Mouse (Mus musculus) hindbrain, embryonic 15.5 days (tissue): ENCODE results near the gene Rapgef3. TPM values are rescaled to one million over a fixed set of nuclear protein-coding genes. Genes with fewer than 3 reads are reported as not detected.

Experiments
- ATAC-seq: fragments of 200-750 bp; cut with Nextera tagmentation; 2 replicates; pipeline ENCODE4 v1.8.0; 2017; ENCODE audit warnings: low read depth, moderate number of reproducible peaks, moderate TSS enrichment; ENCODE audit not compliant: low FRiP score
- H3K27ac ChIP-seq: fragments of 300-500 bp; sonication (generic); replicated peaks from 2 replicates; pipeline ENCODE4 v1.5.1; 2015; ENCODE audit warnings: mild to moderate bottlenecking, inconsistent platforms
- H3K27me3 ChIP-seq: fragments of 300-500 bp; sonication (generic); 2 replicates; pipeline ENCODE4 v1.6.1; 2015; ENCODE audit warnings: control low read depth, inconsistent platforms
- H3K36me3 ChIP-seq: fragments of 300-500 bp; sonication (generic); 2 replicates; pipeline ENCODE4 v1.6.1; 2015; ENCODE audit warnings: control low read depth, inconsistent platforms
- H3K4me1 ChIP-seq: fragments of 300-500 bp; sonication (generic); replicated peaks from 2 replicates; pipeline ENCODE4 v1.6.1; 2015; ENCODE audit warnings: control low read depth, inconsistent platforms
- H3K4me2 ChIP-seq: fragments of 300-500 bp; sonication (generic); 2 replicates; pipeline ENCODE4 v1.6.1; 2015; ENCODE audit warnings: moderate library complexity, mild to moderate bottlenecking, inconsistent platforms
- H3K4me3 ChIP-seq: fragments of 300-500 bp; sonication (generic); 2 replicates; pipeline ENCODE4 v1.5.1; 2015; ENCODE audit warnings: mild to moderate bottlenecking, inconsistent platforms
- H3K9ac ChIP-seq: fragments of 300-500 bp; sonication (generic); 2 replicates; pipeline ENCODE4 v1.6.1; 2015; ENCODE audit warnings: inconsistent platforms
- H3K9me3 ChIP-seq: fragments of 300-500 bp; sonication (generic); 2 replicates; pipeline ENCODE4 v1.6.1; 2016; ENCODE audit warnings: control low read depth, inconsistent platforms
- WGBS: fragments of 180-500 bp; shearing (Covaris S2); methylation state at CpG from one replicate; pipeline ENCODE4 v1.1.7; 2015; 5-methylcytosine and 5-hydroxymethylcytosine counted together
- polyA plus RNA-seq: library from polyadenylated mRNA; unstranded; fragments of >200 nt; fragmentation: Nextera tagmentation; extraction: Ambion mirVana; gene quantifications from 2 replicates; pipeline ENCODE4 v1.2.1, GENCODE M21; 2015

The Rapgef3 gene
- polyA plus RNA-seq, 1 experiment from 2014 or later = 15.5 TPM

DNA sequence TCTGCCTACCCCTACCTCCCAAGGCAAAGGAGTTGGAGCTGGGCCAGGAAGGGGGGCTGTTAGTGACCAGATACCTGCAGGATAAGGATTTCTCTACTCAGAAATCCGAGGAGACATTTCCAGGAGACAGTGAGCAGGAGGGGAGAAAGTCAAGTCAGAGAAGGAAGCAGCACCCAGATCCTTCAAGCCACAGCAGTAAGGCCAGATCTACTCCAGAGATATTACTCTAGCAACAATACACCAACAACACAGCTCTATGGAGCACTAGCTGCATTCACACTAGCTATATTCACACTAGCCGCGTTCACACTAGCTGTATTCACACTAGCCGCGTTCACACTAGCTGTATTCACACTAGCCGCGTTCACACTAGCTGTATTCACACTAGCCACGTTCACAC lies 52.7 kb downstream of the Rapgef3 start:
- 92% methylated on average over 8 of the region's 8 CpGs for WGBS
- Histone ChIP-seq H3K27ac (no peak overlapping the region), H3K4me2 (no peak overlapping the region), H3K36me3 (no peaks in the 10 kb centered on the region), H3K9ac (no peak overlapping the region), H3K27me3 (no peaks in the 10 kb centered on the region), H3K4me1 (no peaks in the 10 kb centered on the region), H3K4me3 (no peak overlapping the region), H3K9me3 (no peaks in the 10 kb centered on the region)
- ATAC-seq = no peak

DNA sequence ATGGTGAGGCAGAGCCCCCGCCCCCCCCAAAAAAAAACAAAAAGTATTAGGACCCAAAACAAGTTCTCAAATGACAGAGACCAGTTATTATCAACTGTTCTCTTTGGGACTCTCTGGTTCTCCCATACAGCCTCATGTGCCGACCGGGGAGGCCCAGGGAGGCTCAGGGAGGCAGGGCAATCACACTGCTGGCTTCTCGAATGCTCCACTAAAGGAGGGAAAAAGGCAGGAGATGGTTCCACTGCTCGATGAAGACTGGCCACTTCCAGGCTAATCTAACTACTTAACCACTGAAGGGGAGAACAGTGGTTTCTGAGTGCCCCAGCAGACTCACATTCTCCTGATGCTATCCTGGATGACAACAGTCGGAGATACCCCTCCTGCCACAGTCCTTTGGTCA lies 55.2 kb downstream of the Rapgef3 start:
- WGBS = 70% methylated on average over 6 of the region's 6 CpGs
- Histone ChIP-seq H3K4me3 (no peak overlapping the region), H3K36me3 (no peaks in the 10 kb centered on the region), H3K9ac (no peak overlapping the region), H3K27me3 (no peaks in the 10 kb centered on the region), H3K4me1 (no peaks in the 10 kb centered on the region), H3K4me2 (no peak overlapping the region), H3K27ac (no peak overlapping the region), H3K9me3 (no peaks in the 10 kb centered on the region)
- ATAC-seq = no peak

DNA sequence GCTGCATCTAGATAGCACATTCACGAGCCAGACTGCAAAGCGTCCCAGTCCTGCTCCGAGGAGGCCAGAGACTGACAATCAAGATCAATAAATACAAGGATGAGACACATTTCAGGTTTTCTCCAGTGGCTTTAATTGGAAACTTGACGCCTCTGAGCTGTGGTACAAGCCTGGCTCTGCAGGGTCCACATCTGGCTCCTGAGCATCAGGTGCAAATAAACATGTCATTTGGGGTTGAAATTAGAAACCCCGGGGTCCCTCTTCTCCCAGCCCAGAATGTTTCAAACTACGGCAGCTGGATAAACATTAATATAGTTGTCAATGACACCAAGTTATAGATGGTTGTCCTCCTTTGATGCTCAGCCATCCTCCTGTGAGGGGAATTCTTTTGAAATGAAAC lies 56.9 kb downstream of the Rapgef3 start:
- no peaks in the 10 kb centered on the region for H3K27me3 ChIP-seq
- H3K9ac ChIP-seq = no peak overlapping the region
- H3K36me3 ChIP-seq = no peaks in the 10 kb centered on the region
- no peak overlapping the region for H3K4me2 ChIP-seq
- peaks cover 6% of the 10 kb centered on the region for H3K4me1 ChIP-seq
- no peaks in the 10 kb centered on the region for H3K9me3 ChIP-seq
- no peak overlapping the region for H3K27ac ChIP-seq
- 65% methylated on average over 6 of the region's 6 CpGs for WGBS
- H3K4me3 ChIP-seq = no peak overlapping the region
- ATAC-seq = no peak

DNA sequence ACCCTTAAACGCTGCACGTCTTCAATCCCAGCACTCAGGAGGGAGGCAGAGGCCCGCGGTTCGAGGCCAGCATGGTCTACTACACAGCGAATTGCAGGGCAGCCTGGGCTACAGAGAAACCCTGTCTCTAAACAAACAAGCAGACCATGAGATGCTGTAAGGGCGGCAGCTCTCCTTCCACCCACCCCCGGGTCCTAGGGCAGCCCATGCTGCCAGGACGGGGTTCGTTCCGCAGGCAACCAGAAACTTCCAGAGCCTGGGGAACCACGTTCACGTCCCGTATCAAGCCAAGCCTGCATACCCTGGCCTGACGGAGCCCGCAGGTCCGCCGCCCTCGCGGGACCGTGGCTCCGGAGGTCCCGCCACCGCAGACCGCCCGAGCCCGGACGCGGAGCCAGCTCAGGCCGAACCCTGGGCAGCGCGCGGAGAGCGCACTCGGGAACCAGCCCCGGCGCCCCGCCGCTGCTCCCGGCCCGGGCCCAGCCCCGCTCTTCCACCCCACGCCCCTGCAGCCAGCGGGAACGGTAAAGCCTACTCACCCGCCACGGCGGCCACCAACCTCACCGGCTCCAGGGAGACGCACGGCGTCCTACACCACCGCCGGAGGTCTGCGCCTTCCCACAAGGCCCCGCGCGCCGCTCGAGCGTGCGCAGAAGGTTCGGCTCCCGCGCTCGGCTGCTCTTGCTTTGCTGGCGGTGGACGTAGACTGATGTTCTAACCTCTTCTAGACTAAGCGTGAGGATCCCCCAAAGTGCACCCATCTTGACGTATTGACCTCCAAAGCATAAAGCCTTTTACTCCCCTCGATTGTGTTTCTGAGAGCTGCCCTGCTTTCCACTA lies 62.3 kb downstream of the Rapgef3 start, which contains the start of gene Rpap3:
Rpap3 (minus strand) TSS at position 615 of the 840 bp plus-strand sequence.
- H3K4me3 ChIP-seq = peak within 1 kb of the TSS; percentile 84
- H3K27ac ChIP-seq = peak within 1 kb of the TSS; percentile 75
- WGBS = under 1% methylated on average over 69 of the region's 71 CpGs
- H3K4me1 ChIP-seq = peaks cover 20% of the 10 kb centered on the region
- peak; percentile 94 for ATAC-seq
- no peaks in the 10 kb centered on the region for H3K9me3 ChIP-seq
- peak within 1 kb of the TSS; percentile 88 for H3K9ac ChIP-seq
- peak within 1 kb of the TSS; percentile 77 for H3K4me2 ChIP-seq
- peaks cover 13% of the 10 kb centered on the region for H3K36me3 ChIP-seq
- no peaks in the 10 kb centered on the region for H3K27me3 ChIP-seq

DNA sequence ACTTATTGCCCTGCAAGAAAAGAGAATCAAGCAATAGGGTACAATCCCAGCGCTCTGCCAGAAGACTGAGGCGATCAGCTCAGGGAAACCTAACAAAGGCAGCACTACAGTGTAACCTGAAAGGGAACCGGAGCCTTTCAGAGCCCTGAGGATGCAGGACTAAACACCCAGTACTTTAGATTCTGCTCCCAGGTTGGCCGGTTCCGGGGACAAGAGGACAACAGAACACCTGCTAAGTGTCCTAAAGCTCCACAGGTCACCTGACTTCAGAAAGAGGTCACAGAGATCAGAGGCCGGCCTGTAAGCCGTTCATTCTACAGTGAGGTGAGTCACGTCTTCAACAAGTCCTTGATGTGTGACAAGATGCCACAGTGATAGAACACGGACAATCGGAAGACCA lies 71.2 kb downstream of the Rapgef3 start:
- no peaks in the 10 kb centered on the region for H3K4me1 ChIP-seq
- no peaks in the 10 kb centered on the region for H3K9me3 ChIP-seq
- peaks cover 82% of the 10 kb centered on the region for H3K36me3 ChIP-seq
- 88% methylated on average over 10 of the region's 10 CpGs for WGBS
- H3K27me3 ChIP-seq = no peaks in the 10 kb centered on the region
- no peak overlapping the region for H3K4me3 ChIP-seq
- no peak for ATAC-seq
- no peak overlapping the region for H3K4me2 ChIP-seq
- H3K27ac ChIP-seq = no peak overlapping the region
- H3K9ac ChIP-seq = no peak overlapping the region

Other genes with a start within 250 kb of the Rapgef3 start
- gene Rpap3, start 62.1 kb downstream of the Rapgef3 start, polyA plus RNA-seq = 31.7 and 34.7 TPM in 2 replicates
- 0.30 and 0.38 TPM in 2 replicates for gene Endou, start 36.6 kb downstream of the Rapgef3 start, polyA plus RNA-seq
- gene Slc48a1, start 10.5 kb upstream of the Rapgef3 start, polyA plus RNA-seq = 93.1 and 97.5 TPM in 2 replicates
- gene Hdac7, start 76.5 kb upstream of the Rapgef3 start, polyA plus RNA-seq = 25.5 and 28.1 TPM in 2 replicates
- 0.09 and 0.32 TPM in 2 replicates for gene Vdr, start 142.7 kb upstream of the Rapgef3 start, polyA plus RNA-seq
- gene Tmem106c, start 196.2 kb upstream of the Rapgef3 start, polyA plus RNA-seq = 58.3 and 60.5 TPM in 2 replicates
- 26.1 and 33.9 TPM in 2 replicates for gene Col2a1, start 236.7 kb upstream of the Rapgef3 start, polyA plus RNA-seq